Mouse (Mus musculus) inflammation-experienced regulatory T-cells (primary cell): ENCODE measurements around the gene Cldn6. TPM values are rescaled to one million over a fixed set of nuclear protein-coding genes. Genes with fewer than 3 reads are reported as not detected.

Source experiments
- polyA plus RNA-seq, 2 experiments: library from polyadenylated mRNA; unstranded; fragments of 100-300 nt; shearing (Covaris generic); gene quantifications; one replicate each; pipeline ENCODE4 v1.2.1; 2017

Gene Cldn6
- polyA plus RNA-seq, result under 1 TPM in 1 of 2 experiments, not detected in 1; 0.39 TPM

GRCm38 (mm10) chr17:23679127-23679835 is at the start of gene Cldn6:
TSS of gene Cldn6 (plus strand) at chr17:23679249.

GRCm38 (mm10) chr17:23644613-23645495 is 34.2 kb upstream of the Cldn6 start, which contains the start of gene Mmp25:
TSS of gene Mmp25 (minus strand) at chr17:23645277.

GRCm38 (mm10) chr17:23660117-23660875 is 18.8 kb upstream of the Cldn6 start, which contains the start of gene Bicdl2:
TSS of gene Bicdl2 (plus strand) at chr17:23660506.

GRCm38 (mm10) chr17:23673424-23674073 is 5.5 kb upstream of the Cldn6 start, which contains the start of the genes Hcfc1r1 and Thoc6:
TSS of gene Hcfc1r1 (plus strand) at chr17:23673596.
TSS of gene Thoc6 (minus strand) at chr17:23673882.

GRCm38 (mm10) chr17:23677236-23677679 is 1.8 kb upstream of the Cldn6 start, which contains the start of gene Tnfrsf12a:
TSS of gene Tnfrsf12a (minus strand) at chr17:23677468.

GRCm38 (mm10) chr17:23683856-23684672 is 5.0 kb downstream of the Cldn6 start, which contains the start of gene Cldn9:
TSS of gene Cldn9 (minus strand) at chr17:23684026.

GRCm38 (mm10) chr17:23722376-23723125 is 43.5 kb downstream of the Cldn6 start, which contains the start of gene 1520401A03Rik:
TSS of gene 1520401A03Rik (minus strand) at chr17:23722783.

GRCm38 (mm10) chr17:23725999-23726757 is 47.1 kb downstream of the Cldn6 start, which contains the start of gene Pkmyt1:
TSS of gene Pkmyt1 (plus strand) at chr17:23726336.

Other genes starting within 250 kb of the Cldn6 start
- gene Vmn2r117, start 199.6 kb upstream of the Cldn6 start, polyA plus RNA-seq, result not detected
- gene Zfp213, start 115.0 kb upstream of the Cldn6 start, polyA plus RNA-seq, result 10 to 100 TPM; 17.0 to 21.4 TPM
- under 1 TPM; 0.31 to 0.48 TPM for gene Zfp13, start 79.8 kb upstream of the Cldn6 start, polyA plus RNA-seq
- gene Zscan10, start 78.4 kb upstream of the Cldn6 start, polyA plus RNA-seq, result 1 to 10 TPM; 1.2 to 2.2 TPM
- 1 to 10 TPM; 1.1 to 1.9 TPM for gene Mmp25, start 34.0 kb upstream of the Cldn6 start, polyA plus RNA-seq
- 1 to 10 TPM in 1 of 2 experiments, under 1 TPM in 1; 0.75 to 1.2 TPM for gene Bicdl2, start 18.7 kb upstream of the Cldn6 start, polyA plus RNA-seq
- 10 to 100 TPM; 52.2 to 57.4 TPM for gene Hcfc1r1, start 5.7 kb upstream of the Cldn6 start, polyA plus RNA-seq
- 10 to 100 TPM; 18.6 to 37.6 TPM for gene Thoc6, start 5.4 kb upstream of the Cldn6 start, polyA plus RNA-seq
- gene Tnfrsf12a, start 1.8 kb upstream of the Cldn6 start, polyA plus RNA-seq, result 10 to 100 TPM in 1 of 2 experiments, 1 to 10 TPM in 1; 7.3 to 15.8 TPM
- under 1 TPM in 1 of 2 experiments, not detected in 1; 0.71 TPM for gene Cldn9, start 4.8 kb downstream of the Cldn6 start, polyA plus RNA-seq
- gene 1520401A03Rik, start 43.5 kb downstream of the Cldn6 start, polyA plus RNA-seq, result 1 to 10 TPM in 1 of 2 experiments, under 1 TPM in 1; 0.49 to 1.3 TPM
- 10 to 100 TPM; 45.8 to 70.2 TPM for gene Pkmyt1, start 47.1 kb downstream of the Cldn6 start, polyA plus RNA-seq
- gene Paqr4, start 61.6 kb downstream of the Cldn6 start, polyA plus RNA-seq, result 1 to 10 TPM; 6.7 to 8.1 TPM
- gene Kremen2, start 66.6 kb downstream of the Cldn6 start, polyA plus RNA-seq, result 1 to 10 TPM; 4.9 to 7.1 TPM
- 10 to 100 TPM; 38.5 to 40.7 TPM for gene Flywch1, start 92.4 kb downstream of the Cldn6 start, polyA plus RNA-seq
- 1 to 10 TPM; 6.7 to 8.0 TPM for gene Flywch2, start 106.8 kb downstream of the Cldn6 start, polyA plus RNA-seq
- gene Srrm2, start 111.3 kb downstream of the Cldn6 start, polyA plus RNA-seq, result 100 to 1,000 TPM; 854 to 986 TPM
- gene Elob, start 149.9 kb downstream of the Cldn6 start, polyA plus RNA-seq, result 100 to 1,000 TPM; 516 to 639 TPM
- 1 to 10 TPM in 1 of 2 experiments, not detected in 1; 3.1 TPM for gene Prss33, start 156.8 kb downstream of the Cldn6 start, polyA plus RNA-seq
- gene Prss32, start 164.6 kb downstream of the Cldn6 start, polyA plus RNA-seq, result under 1 TPM in 1 of 2 experiments, not detected in 1; 0.73 TPM
- 1 to 10 TPM; 2.5 to 7.6 TPM for gene Prss41, start 164.9 kb downstream of the Cldn6 start, polyA plus RNA-seq
- gene Prss21, start 188.8 kb downstream of the Cldn6 start, polyA plus RNA-seq, result not detected
- gene Dcpp1, start 201.6 kb downstream of the Cldn6 start, polyA plus RNA-seq, result 10 to 100 TPM in 1 of 2 experiments, not detected in 1; 22.4 TPM
- gene Dcpp2, start 201.6 kb downstream of the Cldn6 start, polyA plus RNA-seq, result under 1 TPM in 1 of 2 experiments, not detected in 1; 0.84 TPM
- gene Dcpp3, start 238.2 kb downstream of the Cldn6 start, polyA plus RNA-seq, result 1 to 10 TPM in 1 of 2 experiments, under 1 TPM in 1; 0.43 to 5.0 TPM